Mouse (Mus musculus): ENCODE data around the gene Abhd11. TPM values are rescaled to one million over a fixed set of nuclear protein-coding genes. Genes with fewer than 3 reads are reported as not detected.

The Abhd11 gene
- polyA plus RNA-seq, 1 experiment from 2014 or later: 74.5 TPM

- no peaks in the 10 kb centered on the region for H3K9me3 ChIP-seq (replicated peaks; ENCODE audit: control insufficient read depth, low read length)
- H3K4me1 ChIP-seq (ENCODE audit: control insufficient read depth, insufficient read depth, low read length): no peaks in the 10 kb centered on the region; the same call in 1 of the 2 replicates
- H3K4me2 ChIP-seq (ENCODE audit: low read depth, low read length): no peak overlapping the region
- H3K36me3 ChIP-seq (ENCODE audit: control insufficient read depth, insufficient read depth): no peaks in the 10 kb centered on the region
- no peaks in the 10 kb centered on the region for H3K27me3 ChIP-seq (ENCODE audit: control insufficient read depth, insufficient read depth, low read length)
- 58% methylated on average over 16 of the region's 16 CpGs for WGBS
- no peak for ATAC-seq (replicated peaks; ENCODE audit: extremely low read depth, insufficient read depth, low FRiP score)
- H3K9ac ChIP-seq (ENCODE audit: low read length): no peak overlapping the region
- no peak overlapping the region for H3K27ac ChIP-seq (ENCODE audit: low read length)
- H3K4me3 ChIP-seq (ENCODE audit: low read length): no peak overlapping the region
These were observed 8.2 kb upstream of the Abhd11 start for GRCm38 (mm10) chr5:135000751-135001150.

- Histone ChIP-seq H3K27ac (ENCODE audit: low read length) (no peak overlapping the region), H3K9me3 (replicated peaks; ENCODE audit: control insufficient read depth, low read length) (no peaks in the 10 kb centered on the region), H3K4me2 (ENCODE audit: low read depth, low read length) (peak overlapping the region; percentile 25), H3K4me3 (ENCODE audit: low read length) (no peak overlapping the region), H3K9ac (ENCODE audit: low read length) (no peak overlapping the region), H3K27me3 (ENCODE audit: control insufficient read depth, insufficient read depth, low read length) (no peaks in the 10 kb centered on the region), H3K4me1 (ENCODE audit: control insufficient read depth, insufficient read depth, low read length) (no peaks in the 10 kb centered on the region; the same call in 1 of the 2 replicates), H3K36me3 (ENCODE audit: control insufficient read depth, insufficient read depth) (no peaks in the 10 kb centered on the region)
- ATAC-seq (replicated peaks; ENCODE audit: extremely low read depth, insufficient read depth, low FRiP score): peak; percentile 49; the same call in 1 of the 2 replicates
- WGBS: 4% methylated on average over 14 of the region's 14 CpGs
These were observed 7.6 kb upstream of the Abhd11 start for GRCm38 (mm10) chr5:135001309-135001708.

GRCm38 (mm10) chr5:135002151-135002550 is 6.8 kb upstream of the Abhd11 start:
- Histone ChIP-seq H3K27ac (ENCODE audit: low read length) (no peak overlapping the region), H3K27me3 (ENCODE audit: control insufficient read depth, insufficient read depth, low read length) (no peaks in the 10 kb centered on the region), H3K9ac (ENCODE audit: low read length) (no peak overlapping the region), H3K4me2 (ENCODE audit: low read depth, low read length) (no peak overlapping the region), H3K4me3 (ENCODE audit: low read length) (no peak overlapping the region), H3K9me3 (replicated peaks; ENCODE audit: control insufficient read depth, low read length) (no peaks in the 10 kb centered on the region), H3K4me1 (ENCODE audit: control insufficient read depth, insufficient read depth, low read length) (no peaks in the 10 kb centered on the region; the same call in 1 of the 2 replicates), H3K36me3 (ENCODE audit: control insufficient read depth, insufficient read depth) (no peaks in the 10 kb centered on the region)
- 52% methylated on average over 5 of the region's 5 CpGs for WGBS
- no peak for ATAC-seq (replicated peaks; ENCODE audit: extremely low read depth, insufficient read depth, low FRiP score)

GRCm38 (mm10) chr5:135007802-135008571 is 965 bp upstream of the Abhd11 start:
- WGBS: 30% methylated on average over 16 of the region's 16 CpGs
- Histone ChIP-seq H3K4me2 (ENCODE audit: low read depth, low read length) (peak overlapping the region; percentile 64), H3K9me3 (replicated peaks; ENCODE audit: control insufficient read depth, low read length) (no peaks in the 10 kb centered on the region), H3K9ac (ENCODE audit: low read length) (peak overlapping the region; percentile 72), H3K4me1 (ENCODE audit: control insufficient read depth, insufficient read depth, low read length) (peaks cover 7% of the 10 kb centered on the region), H3K27ac (ENCODE audit: low read length) (peak overlapping the region; percentile 98), H3K36me3 (ENCODE audit: control insufficient read depth, insufficient read depth) (0 out of 2 replicates have a peak, but pooled peaks cover 3% of the 10 kb centered on the region), H3K4me3 (ENCODE audit: low read length) (peak overlapping the region; percentile 75), H3K27me3 (ENCODE audit: control insufficient read depth, insufficient read depth, low read length) (no peaks in the 10 kb centered on the region)
- no peak for ATAC-seq (replicated peaks; ENCODE audit: extremely low read depth, insufficient read depth, low FRiP score)

- Histone ChIP-seq H3K27ac (ENCODE audit: low read length) (peak overlapping the region; percentile 98), H3K4me2 (ENCODE audit: low read depth, low read length) (peak overlapping the region; percentile 64), H3K36me3 (ENCODE audit: control insufficient read depth, insufficient read depth) (0 out of 2 replicates have a peak, but pooled peaks cover 3% of the 10 kb centered on the region), H3K27me3 (ENCODE audit: control insufficient read depth, insufficient read depth, low read length) (no peaks in the 10 kb centered on the region), H3K9ac (ENCODE audit: low read length) (peak overlapping the region; percentile 81), H3K9me3 (replicated peaks; ENCODE audit: control insufficient read depth, low read length) (no peaks in the 10 kb centered on the region), H3K4me3 (ENCODE audit: low read length) (peak overlapping the region; percentile 75), H3K4me1 (ENCODE audit: control insufficient read depth, insufficient read depth, low read length) (peaks cover 7% of the 10 kb centered on the region)
- 0% methylated on average over 37 of the region's 37 CpGs for WGBS
- ATAC-seq (replicated peaks; ENCODE audit: extremely low read depth, insufficient read depth, low FRiP score): peak; percentile 73
These were observed 803 bp downstream of the Abhd11 start for GRCm38 (mm10) chr5:135009590-135010319.

- Histone ChIP-seq H3K4me1 (ENCODE audit: control insufficient read depth, insufficient read depth, low read length) (peaks cover 7% of the 10 kb centered on the region), H3K9me3 (replicated peaks; ENCODE audit: control insufficient read depth, low read length) (no peaks in the 10 kb centered on the region), H3K36me3 (ENCODE audit: control insufficient read depth, insufficient read depth) (0 out of 2 replicates have a peak, but pooled peaks cover 3% of the 10 kb centered on the region), H3K4me3 (ENCODE audit: low read length) (peak overlapping the region; percentile 75), H3K4me2 (ENCODE audit: low read depth, low read length) (peak overlapping the region; percentile 64), H3K9ac (ENCODE audit: low read length) (peak overlapping the region; percentile 81), H3K27me3 (ENCODE audit: control insufficient read depth, insufficient read depth, low read length) (no peaks in the 10 kb centered on the region), H3K27ac (ENCODE audit: low read length) (peak overlapping the region; percentile 98)
- 60% methylated on average over 7 of the region's 7 CpGs for WGBS
- ATAC-seq (replicated peaks; ENCODE audit: extremely low read depth, insufficient read depth, low FRiP score): no peak
These were observed 1.4 kb downstream of the Abhd11 start for GRCm38 (mm10) chr5:135010320-135010709.

GRCm38 (mm10) chr5:135010841-135011743 is 2.1 kb downstream of the Abhd11 start:
- WGBS: 84% methylated on average over 25 of the region's 25 CpGs
- Histone ChIP-seq H3K36me3 (ENCODE audit: control insufficient read depth, insufficient read depth) (0 out of 2 replicates have a peak, but pooled peaks cover 3% of the 10 kb centered on the region), H3K4me3 (ENCODE audit: low read length) (no peak overlapping the region), H3K27me3 (ENCODE audit: control insufficient read depth, insufficient read depth, low read length) (no peaks in the 10 kb centered on the region), H3K9ac (ENCODE audit: low read length) (no peak overlapping the region), H3K4me2 (ENCODE audit: low read depth, low read length) (no peak overlapping the region; the same call in 1 of the 2 replicates), H3K9me3 (replicated peaks; ENCODE audit: control insufficient read depth, low read length) (no peaks in the 10 kb centered on the region), H3K4me1 (ENCODE audit: control insufficient read depth, insufficient read depth, low read length) (peaks cover 7% of the 10 kb centered on the region), H3K27ac (ENCODE audit: low read length) (no peak overlapping the region)
- ATAC-seq (replicated peaks; ENCODE audit: extremely low read depth, insufficient read depth, low FRiP score): no peak

- H3K9me3 ChIP-seq (replicated peaks; ENCODE audit: control insufficient read depth, low read length): no peaks in the 10 kb centered on the region
- no peaks in the 10 kb centered on the region for H3K27me3 ChIP-seq (ENCODE audit: control insufficient read depth, insufficient read depth, low read length)
- peak overlapping the region; percentile 11; the same call in 1 of the 2 replicates for H3K4me3 ChIP-seq (ENCODE audit: low read length)
- H3K9ac ChIP-seq (ENCODE audit: low read length): no peak overlapping the region
- ATAC-seq (replicated peaks; ENCODE audit: extremely low read depth, insufficient read depth, low FRiP score): no peak
- H3K36me3 ChIP-seq (ENCODE audit: control insufficient read depth, insufficient read depth): 0 out of 2 replicates have a peak, but pooled peaks cover 3% of the 10 kb centered on the region
- H3K27ac ChIP-seq (ENCODE audit: low read length): no peak overlapping the region
- peak overlapping the region; percentile 26; the same call in 1 of the 2 replicates for H3K4me2 ChIP-seq (ENCODE audit: low read depth, low read length)
- H3K4me1 ChIP-seq (ENCODE audit: control insufficient read depth, insufficient read depth, low read length): peaks cover 7% of the 10 kb centered on the region
- 35% methylated on average over 26 of the region's 26 CpGs for WGBS
These were observed 3.1 kb downstream of the Abhd11 start for GRCm38 (mm10) chr5:135011809-135012613.
